Mouse (Mus musculus) inflammation-experienced regulatory T-cells, adult 16 weeks (primary cell): ENCODE measurements around the gene Slc35g3. TPM values are rescaled to one million over a fixed set of nuclear protein-coding genes. Genes with fewer than 3 reads are reported as not detected.

Experiments
- polyA plus RNA-seq: library from polyadenylated mRNA; unstranded; fragments of 100-300 nt; shearing (Covaris generic); gene quantifications from one replicate; pipeline ENCODE4 v1.2.1, GENCODE M21; 2017

The Slc35g3 gene
- not detected for polyA plus RNA-seq

DNA sequence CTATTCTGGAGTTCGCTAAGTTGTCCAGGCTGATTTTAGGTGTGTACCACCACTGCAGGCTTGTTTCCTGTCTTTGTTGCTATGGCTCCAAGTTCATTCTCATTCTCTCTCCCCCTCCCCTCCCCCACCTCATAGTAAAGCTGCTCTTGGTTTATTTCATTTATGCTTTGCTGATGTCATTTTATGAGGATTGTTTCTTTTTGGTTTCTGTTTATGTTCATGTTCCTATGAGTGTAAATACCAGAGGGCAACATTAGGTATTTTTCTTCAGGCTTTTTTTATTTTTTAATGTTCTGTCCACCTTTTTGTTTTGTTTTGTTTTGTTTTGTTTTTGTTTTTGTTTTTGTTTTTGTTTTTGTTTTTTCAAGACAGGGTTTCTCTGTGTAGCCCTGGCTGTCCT is at the start of gene Slc35g3:
TSS of gene Slc35g3 (minus strand) at position 101 of the 400 bp plus-strand sequence.

DNA sequence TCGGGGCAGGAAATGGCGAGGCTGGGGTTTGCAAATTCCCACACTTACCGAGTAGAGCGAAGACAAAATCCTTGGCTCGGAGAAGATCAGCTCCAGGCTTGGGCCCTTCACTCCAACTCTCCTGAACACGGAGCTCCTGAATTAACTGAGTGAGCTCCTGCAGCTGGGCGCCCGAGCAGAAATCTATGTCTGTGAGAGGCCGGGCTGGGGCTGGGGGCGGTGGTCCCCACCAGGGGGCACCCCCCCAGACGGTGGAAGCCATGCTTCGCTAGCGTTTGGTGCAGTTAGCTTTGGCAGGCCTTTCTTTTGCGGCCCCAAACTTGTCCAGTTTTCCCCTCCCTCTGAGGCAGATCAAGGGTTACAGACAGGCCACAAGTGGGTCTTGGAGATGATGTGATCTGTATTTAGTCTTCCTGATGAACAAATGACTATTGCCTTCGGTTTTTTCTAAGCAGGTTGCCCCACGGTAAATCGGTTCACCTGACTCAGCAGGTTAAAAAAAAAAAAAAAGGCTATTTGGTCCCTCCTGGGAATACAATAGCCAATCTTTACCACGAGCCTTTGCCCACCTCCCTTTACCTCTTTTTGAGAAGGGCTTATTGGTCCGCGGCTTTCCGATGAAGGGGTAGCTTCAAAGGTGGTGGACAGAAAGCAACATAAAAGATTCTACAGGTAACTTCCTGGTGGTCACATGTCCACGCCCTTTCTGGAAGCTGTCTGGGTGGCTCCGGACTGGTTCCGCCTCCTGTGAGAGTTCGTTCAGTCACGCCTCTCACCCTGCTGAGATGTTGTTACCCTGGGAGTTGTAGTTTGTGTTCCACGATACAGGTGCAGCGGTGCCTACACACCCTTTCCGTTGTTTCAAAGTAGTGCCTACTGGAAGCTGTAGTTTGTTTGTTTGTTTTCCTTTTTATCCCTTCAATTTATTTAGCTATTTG is 43.5 kb upstream of the Slc35g3 start, which contains the start of gene Tmem102:
TSS of gene Tmem102 (minus strand) at position 653 of the 938 bp plus-strand sequence.

DNA sequence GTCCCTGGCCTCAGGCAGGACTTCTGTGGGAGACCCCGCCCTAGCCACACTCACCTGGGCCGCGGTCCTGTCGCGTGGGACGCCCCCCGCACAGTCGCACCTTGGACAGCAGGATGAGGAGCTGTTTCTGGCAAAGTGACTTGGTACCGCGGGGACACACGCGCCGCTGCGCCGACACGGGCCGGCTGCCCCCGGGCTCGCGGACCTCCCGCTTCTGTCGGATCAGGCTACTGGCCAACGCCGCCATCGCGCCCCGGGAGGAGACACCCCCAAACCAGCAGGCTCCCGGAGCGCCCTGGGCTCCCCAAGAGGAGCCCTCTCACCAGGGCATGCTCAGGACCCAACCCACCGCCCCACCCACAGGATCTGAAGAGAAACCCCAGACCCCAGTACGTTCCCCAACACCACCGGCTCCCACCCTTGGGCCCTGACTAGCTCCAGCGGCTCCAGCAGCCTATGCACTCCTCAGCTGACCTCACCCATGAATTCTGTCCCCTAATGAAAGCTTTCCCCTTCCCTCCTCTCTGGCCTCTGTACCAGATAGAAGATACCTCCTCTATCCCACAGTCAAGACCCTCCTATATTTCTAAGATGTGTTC is 39.7 kb upstream of the Slc35g3 start, which contains the start of gene Fgf11:
TSS of gene Fgf11 (minus strand) at position 479 of the 599 bp plus-strand sequence.

DNA sequence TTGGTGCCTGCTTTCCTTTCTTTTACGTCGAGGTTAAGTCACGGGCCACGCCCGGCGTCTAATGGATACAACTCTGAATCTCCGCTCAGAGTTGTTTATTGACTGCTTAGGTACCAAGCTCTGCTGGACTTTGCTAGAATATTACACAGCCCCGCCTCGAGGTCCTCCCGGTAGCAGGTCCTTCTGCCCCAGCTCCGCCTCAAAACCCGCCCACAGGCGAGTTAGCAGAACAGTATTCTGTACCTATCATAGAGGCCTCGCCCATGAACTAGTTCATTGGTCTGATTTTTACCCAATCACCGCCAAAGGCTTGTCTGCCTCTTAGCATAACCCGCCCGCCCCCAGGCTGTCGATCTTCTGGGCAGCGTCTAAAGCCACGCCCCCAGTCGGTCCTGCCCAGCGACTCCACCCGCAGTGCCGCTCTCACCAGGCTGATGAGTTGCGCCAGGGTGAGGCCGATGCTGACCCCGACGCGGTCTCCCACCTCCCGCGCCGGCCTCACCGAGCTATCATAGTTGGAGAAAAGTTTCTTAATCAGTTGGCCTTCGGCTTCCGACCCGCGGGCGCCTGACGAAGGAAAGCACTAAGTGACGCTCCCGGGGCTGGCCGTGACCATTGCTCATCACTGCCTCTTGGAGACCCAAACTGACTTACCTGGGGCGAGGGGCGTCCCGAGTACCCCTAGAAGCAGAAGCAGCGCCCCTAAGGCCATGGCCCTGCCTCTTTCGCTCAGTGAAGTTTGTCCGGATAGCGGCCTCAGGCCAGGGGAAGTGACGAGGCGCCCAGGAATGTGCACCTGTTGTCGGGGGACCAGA is 33.6 kb upstream of the Slc35g3 start, which contains the start of gene Chrnb1:
TSS of gene Chrnb1 (minus strand) at position 776 of the 815 bp plus-strand sequence.

DNA sequence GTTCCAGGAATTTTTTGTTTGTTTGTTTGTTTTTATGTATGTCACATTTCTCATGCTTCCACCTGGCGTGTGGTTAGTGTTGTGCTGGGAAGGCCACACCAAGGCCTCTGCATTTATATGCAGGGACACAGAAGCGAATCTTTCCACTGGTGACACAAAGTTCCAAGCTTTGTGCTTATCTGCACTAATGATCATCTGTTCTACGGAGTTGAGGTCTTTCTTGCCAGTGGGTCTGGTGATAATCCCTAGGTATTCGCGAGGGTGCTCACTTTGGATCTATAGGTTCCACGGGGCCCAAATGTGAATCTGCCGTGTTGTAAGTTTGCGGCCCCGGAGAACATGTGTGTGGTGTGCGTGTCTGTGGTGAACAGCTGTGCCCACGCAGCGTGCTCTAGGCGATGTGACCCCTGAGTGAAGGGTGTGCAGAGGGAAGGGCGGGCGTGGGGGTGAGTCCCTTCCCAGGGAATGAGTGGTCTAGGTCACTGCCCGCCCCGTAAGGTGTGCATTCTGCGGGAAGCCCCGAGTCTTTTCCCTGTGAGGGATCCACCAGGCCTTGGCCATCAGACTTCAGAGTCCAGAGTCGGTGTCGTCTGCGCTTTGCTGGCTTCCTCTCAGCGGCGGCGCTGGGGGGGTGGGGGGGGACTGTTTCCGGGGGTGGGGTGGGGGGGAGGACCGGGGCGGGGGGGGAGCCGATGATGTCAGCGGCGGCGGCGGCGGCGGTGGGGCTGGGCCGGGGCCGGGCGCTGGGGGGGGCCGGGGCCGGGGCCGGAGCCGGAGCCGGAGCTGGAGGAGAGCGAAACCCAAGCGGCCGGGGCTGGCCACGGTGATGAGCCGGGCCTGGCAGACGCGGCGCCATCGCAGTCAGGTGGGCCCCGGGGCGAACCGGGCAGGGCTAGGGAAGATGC is 3.7 kb upstream of the Slc35g3 start, which contains the start of gene Zbtb4:
TSS of gene Zbtb4 (plus strand) at position 692 of the 905 bp plus-strand sequence.

DNA sequence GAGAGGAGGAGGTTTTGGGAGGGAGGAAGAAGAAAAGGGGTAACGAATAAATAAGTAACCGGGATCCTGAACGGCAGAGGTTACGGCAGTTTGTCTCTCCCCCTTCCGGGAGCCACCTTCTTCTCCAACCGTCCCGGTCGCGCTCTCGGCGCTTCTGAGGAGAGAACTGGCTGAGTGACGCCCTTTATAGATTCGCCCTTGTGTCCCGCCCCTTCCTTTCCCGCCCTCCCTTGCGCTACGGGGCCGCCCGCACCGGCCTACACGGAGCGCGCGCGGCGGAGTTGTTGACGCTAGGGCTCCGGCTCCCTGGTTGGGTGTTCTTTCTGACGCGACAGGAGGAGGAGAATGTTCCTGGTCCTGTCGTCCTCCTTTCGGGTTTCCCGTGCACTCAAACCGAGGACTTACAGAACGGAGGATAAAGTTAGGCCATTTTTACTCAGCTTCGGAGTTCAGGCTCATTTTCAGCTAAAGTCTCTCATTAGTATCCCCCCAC is 3.2 kb downstream of the Slc35g3 start, which contains the start of gene Polr2a:
TSS of gene Polr2a (minus strand) at position 160 of the 493 bp plus-strand sequence.

Other genes with a start within 250 kb of the Slc35g3 start
- gene Dnah2, start 212.9 kb downstream of the Slc35g3 start, polyA plus RNA-seq: not detected
- gene Efnb3, start 201.8 kb downstream of the Slc35g3 start, polyA plus RNA-seq: 0.27 TPM
- gene Wrap53, start 181.7 kb downstream of the Slc35g3 start, polyA plus RNA-seq: 32.4 TPM
- gene Trp53, start 181.6 kb downstream of the Slc35g3 start, polyA plus RNA-seq: 242 TPM
- gene Atp1b2, start 156.0 kb downstream of the Slc35g3 start, polyA plus RNA-seq: 0.20 TPM
- gene Shbg, start 144.1 kb downstream of the Slc35g3 start, polyA plus RNA-seq: not detected
- gene Sat2, start 139.9 kb downstream of the Slc35g3 start, polyA plus RNA-seq: not detected
- gene Fxr2, start 129.0 kb downstream of the Slc35g3 start, polyA plus RNA-seq: 11.9 TPM
- gene Sox15, start 106.7 kb downstream of the Slc35g3 start, polyA plus RNA-seq: not detected
- 56.1 TPM for gene Mpdu1, start 99.3 kb downstream of the Slc35g3 start, polyA plus RNA-seq
- gene Cd68, start 95.8 kb downstream of the Slc35g3 start, polyA plus RNA-seq: 10.3 TPM
- gene Eif4a1, start 89.5 kb downstream of the Slc35g3 start, polyA plus RNA-seq: 508 TPM
- 39.6 TPM for gene Senp3, start 79.9 kb downstream of the Slc35g3 start, polyA plus RNA-seq
- gene Tnfsf13, start 76.2 kb downstream of the Slc35g3 start, polyA plus RNA-seq: 0.29 TPM
- not detected for gene Tnfsf12, start 66.1 kb downstream of the Slc35g3 start, polyA plus RNA-seq
- not detected for gene Tnfsfm13, start 65.9 kb downstream of the Slc35g3 start, polyA plus RNA-seq
- gene Polr2a, start 3.3 kb downstream of the Slc35g3 start, polyA plus RNA-seq: 58.0 TPM
- 5.8 TPM for gene Zbtb4, start 3.9 kb upstream of the Slc35g3 start, polyA plus RNA-seq
- gene Chrnb1, start 34.0 kb upstream of the Slc35g3 start, polyA plus RNA-seq: 6.2 TPM
- gene Fgf11, start 39.9 kb upstream of the Slc35g3 start, polyA plus RNA-seq: not detected
- gene Tmem102, start 43.7 kb upstream of the Slc35g3 start, polyA plus RNA-seq: not detected
- gene Gm39566, start 53.3 kb upstream of the Slc35g3 start, polyA plus RNA-seq: not detected
- not detected for gene Spem2, start 56.5 kb upstream of the Slc35g3 start, polyA plus RNA-seq
- gene Spem1, start 60.2 kb upstream of the Slc35g3 start, polyA plus RNA-seq: not detected
- 0.61 TPM for gene Nlgn2, start 75.8 kb upstream of the Slc35g3 start, polyA plus RNA-seq
- gene Tmem256, start 76.5 kb upstream of the Slc35g3 start, polyA plus RNA-seq: 113 TPM
- gene Plscr3, start 84.4 kb upstream of the Slc35g3 start, polyA plus RNA-seq: 27.8 TPM
- gene Tnk1, start 96.8 kb upstream of the Slc35g3 start, polyA plus RNA-seq: not detected
- not detected for gene Tmem95, start 116.0 kb upstream of the Slc35g3 start, polyA plus RNA-seq
- 2.3 TPM for gene Kctd11, start 119.4 kb upstream of the Slc35g3 start, polyA plus RNA-seq
- gene Acap1, start 133.6 kb upstream of the Slc35g3 start, polyA plus RNA-seq: 663 TPM
- 3.0 TPM for gene 2810408A11Rik, start 139.0 kb upstream of the Slc35g3 start, polyA plus RNA-seq
- gene Neurl4, start 139.1 kb upstream of the Slc35g3 start, polyA plus RNA-seq: 5.7 TPM
- gene Gps2, start 151.9 kb upstream of the Slc35g3 start, polyA plus RNA-seq: 163 TPM
- gene Eif5a, start 160.0 kb upstream of the Slc35g3 start, polyA plus RNA-seq: 1,233 TPM
- gene Ybx2, start 173.8 kb upstream of the Slc35g3 start, polyA plus RNA-seq: not detected
- gene Slc2a4, start 186.2 kb upstream of the Slc35g3 start, polyA plus RNA-seq: not detected
- gene Cldn7, start 202.8 kb upstream of the Slc35g3 start, polyA plus RNA-seq: not detected
- 36.6 TPM for gene Ctdnep1, start 219.2 kb upstream of the Slc35g3 start, polyA plus RNA-seq
- 70.7 TPM for gene Elp5, start 220.5 kb upstream of the Slc35g3 start, polyA plus RNA-seq
- gene Gabarap, start 229.2 kb upstream of the Slc35g3 start, polyA plus RNA-seq: 438 TPM
- 117 TPM for gene Phf23, start 233.8 kb upstream of the Slc35g3 start, polyA plus RNA-seq
- 25.7 TPM for gene Dvl2, start 238.6 kb upstream of the Slc35g3 start, polyA plus RNA-seq